Mouse (Mus musculus) spleen, postnatal 14 days (tissue): Measurements from ENCODE around the gene Katnal1.

ENCODE experiments used
- DNase-seq, 2 experiments: peaks; one replicate each; pipeline ENCODE4 v3.0.0; 2021 to 2022; ENCODE audit warnings: low spot score in 2 of 2

The Katnal1 gene

GRCm38 (mm10) chr5:148954314-148955060 lies 25.4 kb upstream of the Katnal1 start:
- DNase-seq, result no peak

GRCm38 (mm10) chr5:148953098-148953497 lies 24.0 kb upstream of the Katnal1 start:
- DNase-seq, result no peak

- DNase-seq, result peak; percentile 40 to 63
Measured at GRCm38 (mm10) chr5:148952419-148952818, 23.3 kb upstream of the Katnal1 start.

- DNase-seq, result no peak
Measured at GRCm38 (mm10) chr5:148951360-148951759, 22.2 kb upstream of the Katnal1 start.

- DNase-seq, result no peak
Measured at GRCm38 (mm10) chr5:148950064-148950463, 20.9 kb upstream of the Katnal1 start.

GRCm38 (mm10) chr5:148948577-148948976 lies 19.5 kb upstream of the Katnal1 start:
- DNase-seq, result no peak

GRCm38 (mm10) chr5:148947412-148947811 lies 18.3 kb upstream of the Katnal1 start:
- no peak for DNase-seq

GRCm38 (mm10) chr5:148946787-148947186 lies 17.7 kb upstream of the Katnal1 start:
- DNase-seq, result peak in 1 of 2 experiments; percentile 38

- no peak for DNase-seq
Measured at GRCm38 (mm10) chr5:148945735-148946134, 16.6 kb upstream of the Katnal1 start.

GRCm38 (mm10) chr5:148944024-148944423 lies 14.9 kb upstream of the Katnal1 start:
- no peak for DNase-seq

GRCm38 (mm10) chr5:148943444-148943843 lies 14.3 kb upstream of the Katnal1 start:
- no peak for DNase-seq

- no peak for DNase-seq
Measured at GRCm38 (mm10) chr5:148942957-148943356, 13.8 kb upstream of the Katnal1 start.

GRCm38 (mm10) chr5:148942305-148942704 lies 13.2 kb upstream of the Katnal1 start:
- peak in 1 of 2 experiments; percentile 24 for DNase-seq

GRCm38 (mm10) chr5:148941867-148942266 lies 12.7 kb upstream of the Katnal1 start:
- DNase-seq, result no peak

GRCm38 (mm10) chr5:148939948-148940382 lies 10.8 kb upstream of the Katnal1 start:
- no peak for DNase-seq

- no peak for DNase-seq
Measured at GRCm38 (mm10) chr5:148936516-148936951, 7.4 kb upstream of the Katnal1 start.

GRCm38 (mm10) chr5:148935871-148936270 lies 6.8 kb upstream of the Katnal1 start:
- DNase-seq, result no peak

- no peak for DNase-seq
Measured at GRCm38 (mm10) chr5:148935071-148935821, 6.1 kb upstream of the Katnal1 start.

- DNase-seq, result no peak
Measured at GRCm38 (mm10) chr5:148934457-148934856, 5.3 kb upstream of the Katnal1 start.

- DNase-seq, result no peak
Measured at GRCm38 (mm10) chr5:148933767-148934166, 4.6 kb upstream of the Katnal1 start.

GRCm38 (mm10) chr5:148931301-148931700 lies 2.2 kb upstream of the Katnal1 start:
- DNase-seq, result no peak

- DNase-seq, result peak; percentile 79 to 89
Measured at GRCm38 (mm10) chr5:148928382-148929115, 571 bp downstream of the Katnal1 start.
